Mouse (Mus musculus): ENCODE measurements around the gene Fbf1.

DNA sequence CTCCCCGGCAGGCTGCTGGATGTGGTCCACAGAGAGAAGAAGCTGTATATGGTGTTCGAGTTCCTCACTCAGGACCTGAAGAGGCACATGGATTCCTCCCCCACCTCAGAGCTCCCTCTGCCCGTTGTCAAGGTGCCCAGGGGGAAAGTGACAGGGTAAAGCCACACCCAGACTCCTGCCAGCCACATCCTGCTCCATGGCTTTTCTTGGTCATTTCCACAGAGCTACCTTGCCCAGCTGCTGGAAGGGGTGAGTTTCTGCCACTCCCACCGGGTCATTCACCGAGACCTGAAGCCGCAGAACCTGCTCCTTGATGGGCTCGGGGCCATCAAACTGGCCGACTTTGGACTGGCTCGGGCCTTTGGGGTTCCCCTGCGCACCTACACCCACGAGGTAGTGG, 48.6 kb upstream of the Fbf1 start:
- TF ChIP-seq POLR2A (IDR thresholded peaks at IDR 0.05; ENCODE audit: insufficient read depth, low read depth, low read length) (no peak), CTCF (IDR thresholded peaks at IDR 0.05) (no peak)

Data from heart, adult 2 months (tissue).